Mouse (Mus musculus): Measurements from ENCODE around the gene Yaf2. TPM values are rescaled to one million over a fixed set of nuclear protein-coding genes. Genes with fewer than 3 reads are reported as not detected.

The Yaf2 gene
- polyA plus RNA-seq, 1 experiment from 2014 or later = 38.9 TPM

GRCm38 (mm10) chr15:93274679-93275583 is 61.8 kb downstream of the Yaf2 start, which contains the start of gene Gxylt1:
Gxylt1 (minus strand) TSS chr15:93275179.
- under 1% methylated on average over 92 of the region's 93 CpGs for WGBS
- ATAC-seq (ENCODE audit: insufficient read depth, low FRiP score) = peak; percentile 99
- no peaks in the 10 kb centered on the region for H3K27me3 ChIP-seq (ENCODE audit: control insufficient read depth, insufficient read depth, low read length)
- H3K9me3 ChIP-seq (replicated peaks; ENCODE audit: control insufficient read depth, low read length) = no peaks in the 10 kb centered on the region
- peak within 1 kb of the TSS; percentile 76 for H3K4me3 ChIP-seq (replicated peaks; ENCODE audit: low read length)
- peak within 1 kb of the TSS; percentile 89 for H3K27ac ChIP-seq (ENCODE audit: low read length)
- peak within 1 kb of the TSS; percentile 88 for H3K4me2 ChIP-seq (ENCODE audit: low read depth, low read length)
- H3K9ac ChIP-seq (ENCODE audit: low read length) = peak within 1 kb of the TSS; percentile 87
- H3K36me3 ChIP-seq (ENCODE audit: control insufficient read depth, insufficient read depth, low read length) = no peaks in the 10 kb centered on the region
- peaks cover 27% of the 10 kb centered on the region for H3K4me1 ChIP-seq (ENCODE audit: control insufficient read depth, insufficient read depth, low read length)

GRCm38 (mm10) chr15:93273788-93274678 is 62.7 kb downstream of the Yaf2 start:
- no peaks in the 10 kb centered on the region for H3K36me3 ChIP-seq (ENCODE audit: control insufficient read depth, insufficient read depth, low read length)
- no peaks in the 10 kb centered on the region for H3K9me3 ChIP-seq (replicated peaks; ENCODE audit: control insufficient read depth, low read length)
- no peaks in the 10 kb centered on the region for H3K27me3 ChIP-seq (ENCODE audit: control insufficient read depth, insufficient read depth, low read length)
- H3K4me3 ChIP-seq (replicated peaks; ENCODE audit: low read length) = peak overlapping the region; percentile 76
- H3K4me2 ChIP-seq (ENCODE audit: low read depth, low read length) = peak overlapping the region; percentile 76
- H3K9ac ChIP-seq (ENCODE audit: low read length) = peak overlapping the region; percentile 87
- ATAC-seq (ENCODE audit: insufficient read depth, low FRiP score) = no peak
- peaks cover 27% of the 10 kb centered on the region for H3K4me1 ChIP-seq (ENCODE audit: control insufficient read depth, insufficient read depth, low read length)
- WGBS = 41% methylated on average over 19 of the region's 19 CpGs
- peak overlapping the region; percentile 89 for H3K27ac ChIP-seq (ENCODE audit: low read length)

GRCm38 (mm10) chr15:93272948-93273347 is 63.8 kb downstream of the Yaf2 start:
- Histone ChIP-seq H3K9me3 (replicated peaks; ENCODE audit: control insufficient read depth, low read length) (no peaks in the 10 kb centered on the region), H3K27ac (ENCODE audit: low read length) (peak overlapping the region; percentile 62; the same call in 1 of the 2 replicates), H3K36me3 (ENCODE audit: control insufficient read depth, insufficient read depth, low read length) (no peaks in the 10 kb centered on the region), H3K4me1 (ENCODE audit: control insufficient read depth, insufficient read depth, low read length) (peaks cover 30% of the 10 kb centered on the region), H3K9ac (ENCODE audit: low read length) (peak overlapping the region; percentile 19; the same call in 1 of the 2 replicates), H3K4me2 (ENCODE audit: low read depth, low read length) (peak overlapping the region; percentile 76), H3K27me3 (ENCODE audit: control insufficient read depth, insufficient read depth, low read length) (no peaks in the 10 kb centered on the region), H3K4me3 (replicated peaks; ENCODE audit: low read length) (peak overlapping the region; percentile 16; the same call in 1 of the 2 replicates)
- 67% methylated on average over 9 of the region's 9 CpGs for WGBS
- ATAC-seq (ENCODE audit: insufficient read depth, low FRiP score) = no peak

GRCm38 (mm10) chr15:93270289-93270855 is 66.4 kb downstream of the Yaf2 start:
- WGBS = 71% methylated on average over 9 of the region's 9 CpGs
- no peaks in the 10 kb centered on the region for H3K9me3 ChIP-seq (replicated peaks; ENCODE audit: control insufficient read depth, low read length)
- no peak overlapping the region for H3K4me3 ChIP-seq (replicated peaks; ENCODE audit: low read length)
- no peaks in the 10 kb centered on the region for H3K36me3 ChIP-seq (ENCODE audit: control insufficient read depth, insufficient read depth, low read length)
- H3K4me2 ChIP-seq (ENCODE audit: low read depth, low read length) = no peak overlapping the region
- ATAC-seq (ENCODE audit: insufficient read depth, low FRiP score) = no peak
- no peak overlapping the region for H3K9ac ChIP-seq (ENCODE audit: low read length)
- H3K4me1 ChIP-seq (ENCODE audit: control insufficient read depth, insufficient read depth, low read length) = peaks cover 21% of the 10 kb centered on the region
- no peaks in the 10 kb centered on the region for H3K27me3 ChIP-seq (ENCODE audit: control insufficient read depth, insufficient read depth, low read length)
- no peak overlapping the region for H3K27ac ChIP-seq (ENCODE audit: low read length)

GRCm38 (mm10) chr15:93269572-93269971 is 67.2 kb downstream of the Yaf2 start:
- WGBS = 96% methylated on average over 7 of the region's 7 CpGs
- H3K4me3 ChIP-seq (replicated peaks; ENCODE audit: low read length) = no peak overlapping the region
- no peak for ATAC-seq (ENCODE audit: insufficient read depth, low FRiP score)
- no peak overlapping the region for H3K9ac ChIP-seq (ENCODE audit: low read length)
- H3K4me1 ChIP-seq (ENCODE audit: control insufficient read depth, insufficient read depth, low read length) = peaks cover 21% of the 10 kb centered on the region
- H3K27me3 ChIP-seq (ENCODE audit: control insufficient read depth, insufficient read depth, low read length) = no peaks in the 10 kb centered on the region
- H3K27ac ChIP-seq (ENCODE audit: low read length) = no peak overlapping the region
- no peaks in the 10 kb centered on the region for H3K9me3 ChIP-seq (replicated peaks; ENCODE audit: control insufficient read depth, low read length)
- no peak overlapping the region for H3K4me2 ChIP-seq (ENCODE audit: low read depth, low read length)
- H3K36me3 ChIP-seq (ENCODE audit: control insufficient read depth, insufficient read depth, low read length) = no peaks in the 10 kb centered on the region

GRCm38 (mm10) chr15:93268001-93268400 is 68.7 kb downstream of the Yaf2 start:
- no peak overlapping the region for H3K4me2 ChIP-seq (ENCODE audit: low read depth, low read length)
- WGBS = 93% methylated on average over 1 of the region's 1 CpGs
- H3K4me3 ChIP-seq (replicated peaks; ENCODE audit: low read length) = no peak overlapping the region

GRCm38 (mm10) chr15:93267479-93267878 is 69.3 kb downstream of the Yaf2 start:
- no peak for ATAC-seq (ENCODE audit: insufficient read depth, low FRiP score)

More at GRCm38 (mm10) chr15:93268001-93268400, 68.7 kb downstream of the Yaf2 start:
- Histone ChIP-seq H3K9ac (ENCODE audit: low read length) (no peak overlapping the region), H3K9me3 (replicated peaks; ENCODE audit: control insufficient read depth, low read length) (no peaks in the 10 kb centered on the region), H3K27me3 (ENCODE audit: control insufficient read depth, insufficient read depth, low read length) (no peaks in the 10 kb centered on the region), H3K4me1 (ENCODE audit: control insufficient read depth, insufficient read depth, low read length) (peaks cover 10% of the 10 kb centered on the region), H3K36me3 (ENCODE audit: control insufficient read depth, insufficient read depth, low read length) (no peaks in the 10 kb centered on the region), H3K27ac (ENCODE audit: low read length) (no peak overlapping the region)
- no peak for ATAC-seq (ENCODE audit: insufficient read depth, low FRiP score)

GRCm38 (mm10) chr15:93266361-93266760 is 70.4 kb downstream of the Yaf2 start:
- Histone ChIP-seq H3K36me3 (ENCODE audit: control insufficient read depth, insufficient read depth, low read length) (no peaks in the 10 kb centered on the region), H3K27ac (ENCODE audit: low read length) (no peak overlapping the region), H3K27me3 (ENCODE audit: control insufficient read depth, insufficient read depth, low read length) (no peaks in the 10 kb centered on the region), H3K9ac (ENCODE audit: low read length) (no peak overlapping the region), H3K4me2 (ENCODE audit: low read depth, low read length) (no peak overlapping the region), H3K4me3 (replicated peaks; ENCODE audit: low read length) (no peak overlapping the region), H3K9me3 (replicated peaks; ENCODE audit: control insufficient read depth, low read length) (no peaks in the 10 kb centered on the region), H3K4me1 (ENCODE audit: control insufficient read depth, insufficient read depth, low read length) (peaks cover 8% of the 10 kb centered on the region; the same call in 1 of the 2 replicates)
- no peak for ATAC-seq (ENCODE audit: insufficient read depth, low FRiP score)
- 84% methylated on average over 16 of the region's 16 CpGs for whole genome bisulfite sequencing

More at GRCm38 (mm10) chr15:93267479-93267878, 69.3 kb downstream of the Yaf2 start:
- Histone ChIP-seq H3K27ac (ENCODE audit: low read length) (no peak overlapping the region), H3K4me3 (replicated peaks; ENCODE audit: low read length) (no peak overlapping the region), H3K27me3 (ENCODE audit: control insufficient read depth, insufficient read depth, low read length) (no peaks in the 10 kb centered on the region), H3K4me1 (ENCODE audit: control insufficient read depth, insufficient read depth, low read length) (peaks cover 11% of the 10 kb centered on the region; the same call in 1 of the 2 replicates), H3K4me2 (ENCODE audit: low read depth, low read length) (no peak overlapping the region), H3K9me3 (replicated peaks; ENCODE audit: control insufficient read depth, low read length) (no peaks in the 10 kb centered on the region), H3K36me3 (ENCODE audit: control insufficient read depth, insufficient read depth, low read length) (no peaks in the 10 kb centered on the region), H3K9ac (ENCODE audit: low read length) (no peak overlapping the region)
- WGBS = 73% methylated on average over 8 of the region's 8 CpGs

All from stomach, embryonic 16.5 days (tissue).